Comparison of ENCODE assay signal across 27 mouse cellular contexts in the genomic region with DNA sequence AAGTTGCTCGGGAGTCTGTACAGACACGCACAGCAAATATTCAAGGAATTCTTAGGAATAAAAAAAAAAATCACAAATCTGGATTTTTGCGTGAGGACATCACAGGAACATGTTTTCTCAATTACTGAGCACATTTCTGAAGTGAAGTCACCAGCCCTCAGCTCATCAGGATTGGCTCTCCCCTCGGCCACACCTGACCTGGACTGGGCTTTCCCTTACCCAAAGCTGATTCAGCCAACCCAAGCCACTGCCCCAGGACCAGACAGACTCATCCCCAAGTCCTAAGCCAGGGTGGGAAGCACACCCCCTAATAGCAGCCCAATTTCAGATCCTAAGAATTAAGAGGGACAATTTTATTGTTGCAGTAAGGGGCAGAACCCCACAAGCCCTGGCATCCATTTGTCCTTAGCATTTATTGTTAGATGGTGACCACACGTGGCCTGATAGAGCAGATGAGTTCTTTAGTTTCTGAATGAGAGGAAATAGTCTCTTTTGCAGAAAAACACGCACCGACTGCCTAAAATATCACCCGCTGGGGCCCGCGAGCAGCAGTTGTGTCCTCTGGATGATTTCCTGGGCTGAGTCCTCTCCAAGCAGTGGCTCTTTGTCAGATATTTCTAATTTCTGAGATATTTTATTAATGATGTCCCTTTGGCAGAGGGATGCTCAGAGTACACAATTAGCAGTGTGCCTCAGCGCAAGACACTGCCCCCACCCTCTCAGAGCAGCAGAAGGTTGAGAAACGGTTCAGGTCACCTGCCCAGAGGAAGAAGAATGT. TPM values are rescaled to one million over a fixed set of nuclear protein-coding genes. Genes with fewer than 3 reads are reported as not detected.
DNase-seq lines count a peak whose midpoint lies in the region; ATAC-seq and TF ChIP-seq lines count a peak whose summit lies in the region.
"Had no signal": no experiment of that assay in that cellular context is flagged by ENCODE, and none has a peak within 500 bp of the region (broad histone marks: within the 10 kb centered on the region; RNA-seq: fewer than 3 reads in every experiment).

No protein-coding gene starts in this region.

- no peak overlapping the region for H3K4me3 ChIP-seq in embryonic facial prominence, embryonic 12.5 days
- no peak overlapping the region for H3K4me3 ChIP-seq in embryonic facial prominence, embryonic 10.5 days
- no peak overlapping the region for H3K4me3 ChIP-seq in kidney, adult 2 months (ENCODE audit: insufficient read depth, low read depth, low read length)
- H3K4me3 ChIP-seq in embryonic facial prominence, embryonic 14.5 days (ENCODE audit: low read depth, low read length): no peak overlapping the region
- H3K4me3 ChIP-seq in midbrain, embryonic 14.5 days (replicated peaks; ENCODE audit: low read depth, low read length): no peak overlapping the region
- H3K4me3 ChIP-seq: forebrain, embryonic 12.5 days; heart, embryonic 10.5 days; heart, embryonic 15.5 days; intestine, embryonic 15.5 days; lung, embryonic 15.5 days; myocyte; neural tube, embryonic 12.5 days had no signal

- no peaks in the 10 kb centered on the region for H3K36me3 ChIP-seq in embryonic facial prominence, embryonic 12.5 days
- H3K36me3 ChIP-seq in embryonic facial prominence, embryonic 10.5 days (replicated peaks): no peaks in the 10 kb centered on the region
- H3K36me3 ChIP-seq in kidney, adult 2 months (ENCODE audit: control insufficient read depth, insufficient read depth, low read length): no peaks in the 10 kb centered on the region
- no peaks in the 10 kb centered on the region for H3K36me3 ChIP-seq in embryonic facial prominence, embryonic 14.5 days (ENCODE audit: control insufficient read depth, insufficient read depth, low read length)
- H3K36me3 ChIP-seq in midbrain, embryonic 14.5 days (ENCODE audit: control insufficient read depth, insufficient read depth, low read length): no peaks in the 10 kb centered on the region
- H3K36me3 ChIP-seq: forebrain, embryonic 12.5 days; heart, embryonic 10.5 days; heart, embryonic 15.5 days; intestine, embryonic 15.5 days; lung, embryonic 15.5 days; neural tube, embryonic 12.5 days had no signal

- DNase-seq in embryonic facial prominence, embryonic 10.5 days (ENCODE audit: low spot score): no peak
- DNase-seq in kidney, adult 2 months: peak; percentile 18
- no peak for DNase-seq in kidney, adult 18-20 months
- peak; percentile 56 for DNase-seq in embryonic facial prominence, embryonic 14.5 days (ENCODE audit: low spot score)
- no peak for DNase-seq in midbrain, embryonic 14.5 days
- DNase-seq in right cerebral cortex, adult 2 months (ENCODE audit: low spot score in 2 of 2): no peak
- DNase-seq: adrenal gland, adult 2 months; cerebellum, adult 2 months; cerebellum, postnatal 25 days; forebrain, postnatal 0 days; kidney, adult 9 months; kidney, postnatal 10 days; layer of hippocampus, postnatal 36 days; right cerebral cortex, adult 18-20 months; right cerebral cortex, postnatal 4 days had no signal

- H3K4me1 ChIP-seq in embryonic facial prominence, embryonic 12.5 days: peaks cover 6% of the 10 kb centered on the region; the same call in 1 of the 2 replicates
- peaks cover 5% of the 10 kb centered on the region; the same call in 1 of the 2 replicates for H3K4me1 ChIP-seq in embryonic facial prominence, embryonic 10.5 days
- H3K4me1 ChIP-seq in kidney, adult 2 months (ENCODE audit: control insufficient read depth, insufficient read depth, low read length): no peaks in the 10 kb centered on the region
- H3K4me1 ChIP-seq in embryonic facial prominence, embryonic 14.5 days (ENCODE audit: control insufficient read depth, insufficient read depth, low read length): 0 out of 2 replicates have a peak, but pooled peaks cover 3% of the 10 kb centered on the region
- no peaks in the 10 kb centered on the region for H3K4me1 ChIP-seq in midbrain, embryonic 14.5 days (ENCODE audit: control insufficient read depth, insufficient read depth, low read length)
- H3K4me1 ChIP-seq: forebrain, embryonic 12.5 days; heart, embryonic 10.5 days; heart, embryonic 15.5 days; intestine, embryonic 15.5 days; lung, embryonic 15.5 days; neural tube, embryonic 12.5 days had no signal

- H3K27ac ChIP-seq in embryonic facial prominence, embryonic 12.5 days: 0 out of 2 replicates have a peak overlapping the region, but pooled peaks have one; percentile 23
- H3K27ac ChIP-seq in embryonic facial prominence, embryonic 10.5 days (replicated peaks): no peak overlapping the region
- no peak overlapping the region for H3K27ac ChIP-seq in kidney, adult 2 months (ENCODE audit: insufficient read depth, low read depth, low read length)
- H3K27ac ChIP-seq in embryonic facial prominence, embryonic 14.5 days (replicated peaks; ENCODE audit: low read depth, low read length): no peak overlapping the region
- H3K27ac ChIP-seq in midbrain, embryonic 14.5 days (replicated peaks; ENCODE audit: low read depth, low read length): no peak overlapping the region
- H3K27ac ChIP-seq: forebrain, embryonic 12.5 days; heart, embryonic 10.5 days; heart, embryonic 15.5 days; hindbrain, postnatal 0 days; intestine, embryonic 15.5 days; lung, embryonic 15.5 days; neural tube, embryonic 12.5 days had no signal

- no peak overlapping the region for H3K9ac ChIP-seq in embryonic facial prominence, embryonic 12.5 days
- H3K9ac ChIP-seq in embryonic facial prominence, embryonic 14.5 days (ENCODE audit: low read depth, low read length): no peak overlapping the region
- H3K9ac ChIP-seq in midbrain, embryonic 14.5 days (replicated peaks; ENCODE audit: low read length): no peak overlapping the region
- H3K9ac ChIP-seq: forebrain, embryonic 12.5 days; forebrain, postnatal 0 days; heart, embryonic 15.5 days; intestine, embryonic 15.5 days; lung, embryonic 15.5 days; neural tube, embryonic 12.5 days had no signal

- no peaks in the 10 kb centered on the region for H3K9me3 ChIP-seq in embryonic facial prominence, embryonic 12.5 days
- H3K9me3 ChIP-seq in embryonic facial prominence, embryonic 10.5 days: no peaks in the 10 kb centered on the region
- H3K9me3 ChIP-seq in embryonic facial prominence, embryonic 14.5 days (ENCODE audit: control insufficient read depth, low read length): no peaks in the 10 kb centered on the region
- no peaks in the 10 kb centered on the region for H3K9me3 ChIP-seq in midbrain, embryonic 14.5 days (ENCODE audit: control insufficient read depth, low read length)
- H3K9me3 ChIP-seq: forebrain, embryonic 12.5 days; heart, embryonic 10.5 days; intestine, embryonic 15.5 days; lung, embryonic 15.5 days; neural tube, embryonic 12.5 days had no signal

- no peaks in the 10 kb centered on the region for H3K27me3 ChIP-seq in embryonic facial prominence, embryonic 12.5 days
- H3K27me3 ChIP-seq in embryonic facial prominence, embryonic 10.5 days (replicated peaks; ENCODE audit: low read depth, poor library complexity, severe bottlenecking): peaks cover 3% of the 10 kb centered on the region; the same call in 1 of the 2 replicates
- no peaks in the 10 kb centered on the region for H3K27me3 ChIP-seq in kidney, adult 2 months (replicated peaks; ENCODE audit: control insufficient read depth, insufficient read depth, low read length)
- no peaks in the 10 kb centered on the region for H3K27me3 ChIP-seq in embryonic facial prominence, embryonic 14.5 days (replicated peaks; ENCODE audit: control insufficient read depth, insufficient read depth, low read length)
- no peaks in the 10 kb centered on the region for H3K27me3 ChIP-seq in midbrain, embryonic 14.5 days (ENCODE audit: control insufficient read depth, insufficient read depth, low read length)
- H3K27me3 ChIP-seq: forebrain, embryonic 12.5 days; heart, embryonic 15.5 days; intestine, embryonic 15.5 days; lung, embryonic 15.5 days; neural tube, embryonic 12.5 days had no signal

- TF ChIP-seq POLR2A in kidney, adult 2 months (IDR thresholded peaks at IDR 0.05; ENCODE audit: low read depth, low read length): no peak

- H3K4me2 ChIP-seq in embryonic facial prominence, embryonic 12.5 days (replicated peaks): no peak overlapping the region
- H3K4me2 ChIP-seq in embryonic facial prominence, embryonic 14.5 days (ENCODE audit: low read depth, low read length): no peak overlapping the region; the same call in 1 of the 2 replicates
- H3K4me2 ChIP-seq in midbrain, embryonic 14.5 days (ENCODE audit: low read length): no peak overlapping the region
- H3K4me2 ChIP-seq: forebrain, embryonic 12.5 days; heart, embryonic 15.5 days; intestine, embryonic 15.5 days; liver, embryonic 11.5 days; lung, embryonic 15.5 days; midbrain, embryonic 11.5 days; neural tube, embryonic 12.5 days had no signal

- no peak for TF ChIP-seq CTCF in kidney, adult 2 months (conservative IDR thresholded peaks at IDR 0.05; ENCODE audit: insufficient read depth, insufficient read length, low read depth, low read length)

- WGBS in embryonic facial prominence, embryonic 12.5 days: 69% methylated on average over 12 of the region's 12 CpGs
- WGBS in embryonic facial prominence, embryonic 10.5 days: 84% methylated on average over 12 of the region's 12 CpGs
- 72% methylated on average over 12 of the region's 12 CpGs for WGBS in kidney, adult 2 months
- 66% methylated on average over 12 of the region's 12 CpGs for WGBS in embryonic facial prominence, embryonic 14.5 days
- WGBS in midbrain, embryonic 14.5 days: 91% methylated on average over 12 of the region's 12 CpGs

- no peak for ATAC-seq in embryonic facial prominence, embryonic 12.5 days (ENCODE audit: insufficient number of reproducible peaks, insufficient read depth, low FRiP score, low TSS enrichment)
- ATAC-seq in embryonic facial prominence, embryonic 14.5 days (ENCODE audit: low read depth): no peak
- no peak for ATAC-seq in midbrain, embryonic 14.5 days (ENCODE audit: low FRiP score, low TSS enrichment)
- ATAC-seq: activated CD4-positive, CD25-positive, alpha-beta regulatory T cell, adult 4 months; forebrain, postnatal 0 days; hindbrain, postnatal 0 days; intestine, embryonic 15.5 days had no signal

RNA-seq across cellular contexts. Expression of a gene that starts 8.4 kb away (rescaled TPM):
- polyA plus RNA-seq in embryonic facial prominence, embryonic 12.5 days (2016; fragmentation: Nextera tagmentation; extraction: Ambion mirVana): 6.7 and 12.4 TPM in 2 replicates
- 1.4 and 2.3 TPM in 2 replicates for polyA plus RNA-seq in embryonic facial prominence, embryonic 10.5 days (2016; fragmentation: Nextera tagmentation; extraction: Ambion mirVana)
- 17.0 and 18.7 TPM in 2 replicates for polyA plus RNA-seq in kidney, adult 2 months (2012; rRNA removed)
- polyA plus RNA-seq in embryonic facial prominence, embryonic 14.5 days (2014; fragmentation: Nextera tagmentation; extraction: Ambion mirVana): 7.0 and 8.9 TPM in 2 replicates
- polyA plus RNA-seq in midbrain, embryonic 14.5 days (2014; fragmentation: Nextera tagmentation; extraction: Ambion mirVana): 0.34 and 0.64 TPM in 2 replicates
- polyA plus RNA-seq: activated CD4-positive, CD25-positive, alpha-beta regulatory T cell, adult 4 months; liver, embryonic 11.5 days had no signal

Comparison
In these comparisons a context has a peak if more than half of its experiments do, and no peak if none do; other contexts are left out.
1. DNase-seq: peak in kidney, adult 2 months (single experiment) and embryonic facial prominence, embryonic 14.5 days (single experiment); none in embryonic facial prominence, embryonic 10.5 days (single experiment), kidney, adult 18-20 months (single experiment), midbrain, embryonic 14.5 days (single experiment) and right cerebral cortex, adult 2 months (0 of 2).